Mouse (Mus musculus): ENCODE measurements around the gene Stt3b. TPM values are rescaled to one million over a fixed set of nuclear protein-coding genes. Genes with fewer than 3 reads are reported as not detected.
"Not testable (repeated sequence)": the region's sequence is repeated elsewhere in the genome, so short reads cannot be mapped to it uniquely, and the experiment has no call there.

The Stt3b gene
- total RNA-seq, 2 experiments from 2014 or later: 80.9 to 84.0 TPM

GRCm38 (mm10) chr9:115317049-115317448, 6.8 kb upstream of the Stt3b start:
- DNase-seq: no peak

GRCm38 (mm10) chr9:115314556-115314955, 4.3 kb upstream of the Stt3b start:
- DNase-seq: no peak

GRCm38 (mm10) chr9:115313830-115314229, 3.6 kb upstream of the Stt3b start:
- no peak for DNase-seq

GRCm38 (mm10) chr9:115311223-115311520, 951 bp upstream of the Stt3b start:
- DNase-seq: no peak

GRCm38 (mm10) chr9:115309977-115310345, 260 bp downstream of the Stt3b start:
- no peak for DNase-seq

- DNase-seq: no peak
These were observed 745 bp downstream of the Stt3b start for GRCm38 (mm10) chr9:115309381-115309971.

GRCm38 (mm10) chr9:115308941-115309380, 1.3 kb downstream of the Stt3b start:
- DNase-seq: no peak

- no peak for DNase-seq
These were observed 1.8 kb downstream of the Stt3b start for GRCm38 (mm10) chr9:115308401-115308800.

- peak; percentile 51 for DNase-seq
These were observed 4.0 kb downstream of the Stt3b start for GRCm38 (mm10) chr9:115306202-115306601.

- no peak for DNase-seq
These were observed 6.1 kb downstream of the Stt3b start for GRCm38 (mm10) chr9:115304149-115304548.

GRCm38 (mm10) chr9:115301593-115301992, 8.6 kb downstream of the Stt3b start:
- DNase-seq: no peak

GRCm38 (mm10) chr9:115301002-115301579, 9.1 kb downstream of the Stt3b start:
- DNase-seq: no peak

GRCm38 (mm10) chr9:115296738-115297137, 13.5 kb downstream of the Stt3b start:
- peak; percentile 31 for DNase-seq

GRCm38 (mm10) chr9:115293920-115294594, 16.2 kb downstream of the Stt3b start:
- no peak for DNase-seq

GRCm38 (mm10) chr9:115287774-115288434, 22.3 kb downstream of the Stt3b start:
- DNase-seq: no peak

GRCm38 (mm10) chr9:115284385-115284784, 25.8 kb downstream of the Stt3b start:
- DNase-seq: no peak

- DNase-seq: no peak
These were observed 26.8 kb downstream of the Stt3b start for GRCm38 (mm10) chr9:115283403-115283802.

- DNase-seq: no peak
These were observed 31.6 kb downstream of the Stt3b start for GRCm38 (mm10) chr9:115278641-115279040.

- DNase-seq: no peak
These were observed 35.4 kb downstream of the Stt3b start for GRCm38 (mm10) chr9:115274806-115275205.

GRCm38 (mm10) chr9:115273095-115273649, 37.0 kb downstream of the Stt3b start:
- DNase-seq: no peak

- not testable (repeated sequence) for DNase-seq
These were observed 37.8 kb downstream of the Stt3b start for GRCm38 (mm10) chr9:115272451-115272850.

- no peak for DNase-seq
These were observed 38.7 kb downstream of the Stt3b start for GRCm38 (mm10) chr9:115271556-115271955.

- no peak for DNase-seq
These were observed 48.3 kb downstream of the Stt3b start for GRCm38 (mm10) chr9:115261896-115262295.
